Mouse (Mus musculus): ENCODE results near the gene Mup1. TPM values are rescaled to one million over a fixed set of nuclear protein-coding genes. Genes with fewer than 3 reads are reported as not detected.
"Not testable (repeated sequence)": the region's sequence is repeated elsewhere in the genome, so short reads cannot be mapped to it uniquely, and the experiment has no call there.

Gene Mup1
- not detected for total RNA-seq (2021)
- long read RNA-seq, experiment 1, result 0 reads
- long read RNA-seq, experiment 2, result 0 reads

- DNase-seq; intact Hi-C loops (cut with DNase I): not testable (repeated sequence)
Observed at GRCm38 (mm10) chr4:60501860-60502259, at the start of gene Mup1. Mup1 (minus strand) TSS chr4:60501960.

Other genes starting within 250 kb of the Mup1 start
- gene Mup9, start 80.0 kb downstream of the Mup1 start, total RNA-seq (2021), result not detected
- not detected for gene Mup10, start 80.2 kb upstream of the Mup1 start, total RNA-seq (2021)
- gene Mup11, start 160.5 kb upstream of the Mup1 start, total RNA-seq (2021), result not detected
- not detected for gene Mup12, start 239.4 kb upstream of the Mup1 start, total RNA-seq (2021)